Mouse (Mus musculus): Measurements from ENCODE around the gene Gimap7. TPM values are rescaled to one million over a fixed set of nuclear protein-coding genes. Genes with fewer than 3 reads are reported as not detected.

Gene Gimap7
- polyA plus RNA-seq (2011; ENCODE audit: insufficient read depth, insufficient read length, low read depth, missing spikeins): not detected in 2 replicates

DNA sequence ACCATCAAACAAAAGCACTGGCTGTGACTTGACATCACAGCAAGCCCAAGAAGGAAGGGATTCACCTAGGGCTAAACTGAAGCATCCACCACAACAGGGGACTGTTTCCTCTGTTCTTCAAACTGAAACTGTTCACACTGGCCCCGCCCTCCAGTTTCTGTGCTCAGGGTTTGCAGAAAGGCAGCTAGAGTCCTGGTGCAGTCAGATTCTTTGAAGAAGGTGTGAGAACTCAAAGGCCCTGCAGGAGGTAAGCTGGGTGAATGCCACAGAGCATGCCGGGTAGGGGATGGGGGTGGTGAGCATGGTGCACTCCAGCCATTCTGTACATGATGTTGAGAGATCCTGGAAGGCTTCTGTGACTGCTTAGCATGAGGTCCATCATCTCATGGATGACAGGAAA lies at the start of gene Gimap7, which contains the start of gene Gm28053:
TSS of gene Gimap7 (plus strand) at position 167 of the 400 bp plus-strand sequence.
TSS of gene Gm28053 (plus strand) at position 153 of the 400 bp plus-strand sequence.
- no peak within 1 kb of the TSS for H3K27ac ChIP-seq (ENCODE audit: insufficient read depth, low read length)
- no peaks in the 10 kb centered on the region for H3K9me3 ChIP-seq (replicated peaks; ENCODE audit: control insufficient read depth, insufficient read depth, low read length, poor library complexity, severe bottlenecking)
- H3K27me3 ChIP-seq (ENCODE audit: control insufficient read depth, insufficient read depth, low read length, poor library complexity, severe bottlenecking): no peaks in the 10 kb centered on the region
- no peak within 1 kb of the TSS for H3K4me3 ChIP-seq (ENCODE audit: low read depth, low read length)
- H3K36me3 ChIP-seq (ENCODE audit: control insufficient read depth, insufficient read depth, low read length, poor library complexity, severe bottlenecking): no peaks in the 10 kb centered on the region
- no peaks in the 10 kb centered on the region for H3K4me1 ChIP-seq (ENCODE audit: control insufficient read depth, insufficient read depth, low read length)
- no peak for TF ChIP-seq CTCF (IDR thresholded peaks at IDR 0.05; ENCODE audit: low read depth, low read length)
- no peak for TF ChIP-seq POLR2A (IDR thresholded peaks at IDR 0.05; ENCODE audit: insufficient read depth, low read length)
- TF ChIP-seq EP300 (IDR thresholded peaks at IDR 0.05; ENCODE audit: insufficient read depth, low read depth, low read length): no peak
- no peak within 1 kb of the TSS for H3K9ac ChIP-seq (ENCODE audit: low read depth, poor library complexity, severe bottlenecking)

- peaks cover 5% of the 10 kb centered on the region for H3K9me3 ChIP-seq (replicated peaks; ENCODE audit: control insufficient read depth, insufficient read depth, low read length, poor library complexity, severe bottlenecking)
- H3K9ac ChIP-seq (ENCODE audit: low read depth, poor library complexity, severe bottlenecking): no peak overlapping the region
- no peak for TF ChIP-seq CTCF (IDR thresholded peaks at IDR 0.05; ENCODE audit: low read depth, low read length)
- TF ChIP-seq POLR2A (IDR thresholded peaks at IDR 0.05; ENCODE audit: insufficient read depth, low read length): no peak
- no peak for TF ChIP-seq EP300 (IDR thresholded peaks at IDR 0.05; ENCODE audit: insufficient read depth, low read depth, low read length)
- H3K4me3 ChIP-seq (ENCODE audit: low read depth, low read length): no peak overlapping the region
- H3K36me3 ChIP-seq (ENCODE audit: control insufficient read depth, insufficient read depth, low read length, poor library complexity, severe bottlenecking): no peaks in the 10 kb centered on the region
- no peaks in the 10 kb centered on the region for H3K27me3 ChIP-seq (ENCODE audit: control insufficient read depth, insufficient read depth, low read length, poor library complexity, severe bottlenecking)
- H3K4me1 ChIP-seq (ENCODE audit: control insufficient read depth, insufficient read depth, low read length): no peaks in the 10 kb centered on the region
- H3K27ac ChIP-seq (ENCODE audit: insufficient read depth, low read length): no peak overlapping the region
These were observed 48.9 kb upstream of the Gimap7 start for GRCm38 (mm10) chr6:48669446-48669969.

DNA sequence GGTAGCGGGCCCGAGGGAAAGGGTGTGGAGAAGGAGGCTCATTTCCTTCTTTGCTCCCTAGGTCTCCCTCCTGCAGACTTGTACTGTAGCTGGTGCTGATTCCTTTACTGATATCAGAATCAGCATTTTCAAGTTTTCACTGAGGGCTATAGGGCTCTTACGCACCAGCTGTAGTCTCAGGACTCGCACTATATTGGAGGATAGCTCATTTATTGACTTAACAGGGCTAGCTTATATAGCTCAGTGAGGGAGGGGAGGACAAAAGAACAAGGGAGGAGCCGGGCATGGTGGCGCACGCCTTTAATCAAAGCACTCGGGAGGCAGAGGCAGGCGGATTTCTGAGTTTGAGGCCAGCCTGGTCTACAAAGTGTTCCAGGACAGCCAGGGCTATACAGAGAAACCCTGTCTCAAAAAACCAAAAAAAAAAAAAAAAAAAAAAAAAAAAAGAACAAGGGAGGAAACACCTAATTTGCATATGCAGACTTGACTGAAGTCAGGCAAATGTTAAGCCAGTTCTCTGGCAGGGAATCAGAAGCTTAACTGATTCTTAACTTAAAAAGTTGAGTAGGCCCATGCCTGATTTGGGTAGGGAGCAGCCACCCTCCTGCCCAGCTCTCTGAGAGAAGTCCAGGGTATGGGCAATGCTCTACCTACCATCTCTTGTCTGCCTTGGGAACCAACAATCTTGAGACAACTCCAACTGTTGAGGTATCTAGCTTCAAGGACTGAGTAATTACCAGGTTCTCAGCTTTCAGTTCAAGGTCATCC lies 43.9 kb upstream of the Gimap7 start:
- no peak overlapping the region for H3K9ac ChIP-seq (ENCODE audit: low read depth, poor library complexity, severe bottlenecking)
- H3K36me3 ChIP-seq (ENCODE audit: control insufficient read depth, insufficient read depth, low read length, poor library complexity, severe bottlenecking): no peaks in the 10 kb centered on the region

DNA sequence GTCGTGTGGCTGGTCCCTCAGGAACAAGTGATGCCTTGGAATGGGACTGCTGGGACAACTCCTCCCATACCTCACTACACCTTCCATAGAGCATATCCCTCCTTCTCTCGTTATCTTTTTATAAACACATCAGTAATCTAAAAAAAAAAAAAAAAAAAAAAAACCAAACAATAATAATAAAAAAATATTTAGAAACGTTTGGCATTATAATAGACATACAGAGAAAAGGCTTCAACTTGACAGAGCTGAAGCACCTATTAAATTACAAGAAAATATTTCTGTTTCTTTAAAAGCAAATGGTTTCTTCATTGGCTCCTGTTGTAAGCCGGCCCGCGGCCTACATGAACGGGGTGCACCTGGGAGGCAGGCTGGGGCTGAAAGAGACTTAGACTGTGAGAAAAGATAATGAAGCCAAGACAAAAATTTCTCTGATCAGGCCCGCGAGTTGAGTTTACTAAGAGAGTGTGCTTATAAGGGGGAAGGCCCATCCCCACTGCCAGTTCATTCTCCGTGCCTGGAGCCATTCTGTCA lies 43.0 kb upstream of the Gimap7 start:
- Histone ChIP-seq H3K9ac (ENCODE audit: low read depth, poor library complexity, severe bottlenecking) (no peak overlapping the region), H3K4me1 (ENCODE audit: control insufficient read depth, insufficient read depth, low read length) (peaks cover 6% of the 10 kb centered on the region), H3K27me3 (ENCODE audit: control insufficient read depth, insufficient read depth, low read length, poor library complexity, severe bottlenecking) (no peaks in the 10 kb centered on the region), H3K9me3 (replicated peaks; ENCODE audit: control insufficient read depth, insufficient read depth, low read length, poor library complexity, severe bottlenecking) (peaks cover 5% of the 10 kb centered on the region), H3K36me3 (ENCODE audit: control insufficient read depth, insufficient read depth, low read length, poor library complexity, severe bottlenecking) (no peaks in the 10 kb centered on the region), H3K4me3 (ENCODE audit: low read depth, low read length) (peak overlapping the region; percentile 57), H3K27ac (ENCODE audit: insufficient read depth, low read length) (peak overlapping the region; percentile 48; the same call in 1 of the 2 replicates)
- TF ChIP-seq EP300 (IDR thresholded peaks at IDR 0.05; ENCODE audit: insufficient read depth, low read depth, low read length) (no peak), POLR2A (IDR thresholded peaks at IDR 0.05; ENCODE audit: insufficient read depth, low read length) (no peak), CTCF (IDR thresholded peaks at IDR 0.05; ENCODE audit: low read depth, low read length) (no peak)

More for the DNA sequence above, 43.9 kb upstream of the Gimap7 start:
- TF ChIP-seq EP300 (IDR thresholded peaks at IDR 0.05; ENCODE audit: insufficient read depth, low read depth, low read length) (no peak), CTCF (IDR thresholded peaks at IDR 0.05; ENCODE audit: low read depth, low read length) (no peak), POLR2A (IDR thresholded peaks at IDR 0.05; ENCODE audit: insufficient read depth, low read length) (no peak)
- Histone ChIP-seq H3K4me3 (ENCODE audit: low read depth, low read length) (no peak overlapping the region), H3K4me1 (ENCODE audit: control insufficient read depth, insufficient read depth, low read length) (peaks cover 6% of the 10 kb centered on the region), H3K9me3 (replicated peaks; ENCODE audit: control insufficient read depth, insufficient read depth, low read length, poor library complexity, severe bottlenecking) (peaks cover 5% of the 10 kb centered on the region), H3K27me3 (ENCODE audit: control insufficient read depth, insufficient read depth, low read length, poor library complexity, severe bottlenecking) (no peaks in the 10 kb centered on the region), H3K27ac (ENCODE audit: insufficient read depth, low read length) (peak overlapping the region; percentile 64; the same call in 1 of the 2 replicates)

- H3K27me3 ChIP-seq (ENCODE audit: control insufficient read depth, insufficient read depth, low read length, poor library complexity, severe bottlenecking): no peaks in the 10 kb centered on the region
- H3K36me3 ChIP-seq (ENCODE audit: control insufficient read depth, insufficient read depth, low read length, poor library complexity, severe bottlenecking): no peaks in the 10 kb centered on the region
- no peak within 1 kb of the TSS for H3K9ac ChIP-seq (ENCODE audit: low read depth, poor library complexity, severe bottlenecking)
- H3K4me1 ChIP-seq (ENCODE audit: control insufficient read depth, insufficient read depth, low read length): peaks cover 6% of the 10 kb centered on the region
- peak within 1 kb of the TSS; percentile 75 for H3K27ac ChIP-seq (ENCODE audit: insufficient read depth, low read length)
- H3K9me3 ChIP-seq (replicated peaks; ENCODE audit: control insufficient read depth, insufficient read depth, low read length, poor library complexity, severe bottlenecking): peaks cover 5% of the 10 kb centered on the region
- no peak for TF ChIP-seq POLR2A (IDR thresholded peaks at IDR 0.05; ENCODE audit: insufficient read depth, low read length)
- no peak for TF ChIP-seq CTCF (IDR thresholded peaks at IDR 0.05; ENCODE audit: low read depth, low read length)
- no peak for TF ChIP-seq EP300 (IDR thresholded peaks at IDR 0.05; ENCODE audit: insufficient read depth, low read depth, low read length)
- H3K4me3 ChIP-seq (ENCODE audit: low read depth, low read length): peak within 1 kb of the TSS; percentile 57
These were observed 42.2 kb upstream of the Gimap7 start, which contains the start of gene Gimap9 for GRCm38 (mm10) chr6:48675931-48676859. Gimap9 (plus strand) TSS chr6:48676129.
